16 mouse cellular contexts compared by ENCODE assay signal in the genomic region with DNA sequence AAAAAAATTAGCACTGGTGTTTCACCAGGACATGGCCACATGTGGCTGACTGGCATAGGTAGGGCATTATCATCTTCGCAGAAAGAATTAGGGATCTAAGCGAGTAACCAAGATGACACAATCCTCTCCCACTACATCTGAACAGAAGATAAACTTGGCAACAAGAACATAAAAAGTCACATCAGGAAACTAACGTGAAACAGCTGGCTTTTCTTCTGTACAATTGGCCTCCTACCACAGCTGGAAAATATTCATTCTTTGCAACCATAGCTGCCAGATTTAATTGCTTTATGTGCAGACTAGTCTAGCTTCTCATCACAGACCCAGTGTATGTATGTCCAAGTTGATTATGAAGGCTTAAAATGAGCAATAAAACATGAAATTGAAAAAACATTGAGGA.
A peak's percentile ranks its signal among the peaks of the same experiment; 100 is the strongest.
DNase-seq lines count a peak whose midpoint lies in the region; ATAC-seq and TF ChIP-seq lines count a peak whose summit lies in the region.
"Had no signal": no experiment of that assay in that cellular context is flagged by ENCODE, and none has a peak within 500 bp of the region (broad histone marks: within the 10 kb centered on the region; RNA-seq: fewer than 3 reads in every experiment).

No protein-coding gene starts in this region.

- H3K9me3 ChIP-seq in intestine, embryonic 15.5 days = no peaks in the 10 kb centered on the region
- no peaks in the 10 kb centered on the region for H3K9me3 ChIP-seq in intestine, postnatal 0 days (ENCODE audit: control insufficient read depth)
- H3K9me3 ChIP-seq in neural tube, embryonic 15.5 days (replicated peaks) = no peaks in the 10 kb centered on the region
- H3K9me3 ChIP-seq in stomach, embryonic 16.5 days (replicated peaks; ENCODE audit: control insufficient read depth, low read length) = no peaks in the 10 kb centered on the region
- H3K9me3 ChIP-seq: midbrain, embryonic 13.5 days; neural tube, embryonic 12.5 days had no signal

- intact Hi-C loops in gastrocnemius, postnatal 36 days (cut with DNase I) = no loop called here

- TF ChIP-seq CTCF in intestine, postnatal 0 days (IDR thresholded peaks at IDR 0.05; ENCODE audit: low read depth) = no peak

- peak; percentile 76 for ATAC-seq in intestine, embryonic 15.5 days
- ATAC-seq in intestine, postnatal 0 days = no peak
- peak; percentile 32; the same call in 1 of the 2 replicates for ATAC-seq in neural tube, embryonic 15.5 days (ENCODE audit: low FRiP score)
- ATAC-seq in stomach, embryonic 16.5 days (ENCODE audit: insufficient read depth, low FRiP score) = peak; percentile 76
- ATAC-seq: hindbrain, postnatal 0 days; midbrain, embryonic 13.5 days; Patski had no signal

- no peaks in the 10 kb centered on the region for H3K27me3 ChIP-seq in intestine, embryonic 15.5 days (replicated peaks)
- peaks cover 19% of the 10 kb centered on the region for H3K27me3 ChIP-seq in intestine, postnatal 0 days (replicated peaks; ENCODE audit: control insufficient read depth, insufficient read depth, low read length)
- no peaks in the 10 kb centered on the region for H3K27me3 ChIP-seq in neural tube, embryonic 15.5 days (replicated peaks)
- no peaks in the 10 kb centered on the region for H3K27me3 ChIP-seq in stomach, embryonic 16.5 days (ENCODE audit: control insufficient read depth, insufficient read depth, low read length)
- H3K27me3 ChIP-seq: CH12.LX; midbrain, embryonic 13.5 days; neural tube, embryonic 12.5 days; Patski had no signal

- no peak overlapping the region for H3K4me2 ChIP-seq in intestine, embryonic 15.5 days (replicated peaks)
- H3K4me2 ChIP-seq in intestine, postnatal 0 days (replicated peaks; ENCODE audit: low read depth) = no peak overlapping the region
- H3K4me2 ChIP-seq in neural tube, embryonic 15.5 days = no peak overlapping the region
- no peak overlapping the region for H3K4me2 ChIP-seq in stomach, embryonic 16.5 days (ENCODE audit: low read depth, low read length)
- H3K4me2 ChIP-seq: midbrain, embryonic 13.5 days; neural tube, embryonic 12.5 days had no signal

- no peak overlapping the region for H3K4me3 ChIP-seq in intestine, embryonic 15.5 days (replicated peaks)
- no peak overlapping the region for H3K4me3 ChIP-seq in intestine, postnatal 0 days (ENCODE audit: low read depth, low read length)
- no peak overlapping the region for H3K4me3 ChIP-seq in neural tube, embryonic 15.5 days (replicated peaks)
- H3K4me3 ChIP-seq in stomach, embryonic 16.5 days (replicated peaks; ENCODE audit: low read length) = no peak overlapping the region
- H3K4me3 ChIP-seq: layer of hippocampus, adult 2 months; midbrain, embryonic 13.5 days; neural tube, embryonic 12.5 days had no signal

- H3K27ac ChIP-seq in intestine, embryonic 15.5 days = no peak overlapping the region
- no peak overlapping the region for H3K27ac ChIP-seq in intestine, postnatal 0 days (ENCODE audit: low read depth, low read length)
- H3K27ac ChIP-seq in neural tube, embryonic 15.5 days (replicated peaks) = no peak overlapping the region
- peak overlapping the region; percentile 42; the same call in 1 of the 2 replicates for H3K27ac ChIP-seq in stomach, embryonic 16.5 days (ENCODE audit: low read length)
- H3K27ac ChIP-seq: hindbrain, postnatal 0 days; layer of hippocampus, adult 2 months; midbrain, embryonic 13.5 days; neural tube, embryonic 12.5 days had no signal

- H3K36me3 ChIP-seq in intestine, embryonic 15.5 days = 0 out of 2 replicates have a peak, but pooled peaks cover 3% of the 10 kb centered on the region
- peaks cover 6% of the 10 kb centered on the region; the same call in 1 of the 2 replicates for H3K36me3 ChIP-seq in intestine, postnatal 0 days (ENCODE audit: control insufficient read depth, insufficient read depth)
- H3K36me3 ChIP-seq in neural tube, embryonic 15.5 days = peaks cover 22% of the 10 kb centered on the region
- 0 out of 2 replicates have a peak, but pooled peaks cover 4% of the 10 kb centered on the region for H3K36me3 ChIP-seq in stomach, embryonic 16.5 days (ENCODE audit: control insufficient read depth, insufficient read depth, low read length)

- 58% methylated on average over 3 of the region's 3 CpGs for WGBS in intestine, embryonic 15.5 days
- WGBS in intestine, postnatal 0 days = 67% methylated on average over 3 of the region's 3 CpGs
- WGBS in neural tube, embryonic 15.5 days = 67% methylated on average over 3 of the region's 3 CpGs
- WGBS in stomach, embryonic 16.5 days = 51% methylated on average over 3 of the region's 3 CpGs

- 0 out of 2 replicates have a peak, but pooled peaks cover 2% of the 10 kb centered on the region for H3K4me1 ChIP-seq in intestine, embryonic 15.5 days (replicated peaks)
- H3K4me1 ChIP-seq in intestine, postnatal 0 days (replicated peaks; ENCODE audit: control insufficient read depth, insufficient read depth, low read length) = no peaks in the 10 kb centered on the region
- 0 out of 2 replicates have a peak, but pooled peaks cover 11% of the 10 kb centered on the region for H3K4me1 ChIP-seq in neural tube, embryonic 15.5 days
- no peaks in the 10 kb centered on the region for H3K4me1 ChIP-seq in stomach, embryonic 16.5 days (ENCODE audit: control insufficient read depth, insufficient read depth, low read length)
- H3K4me1 ChIP-seq: midbrain, embryonic 13.5 days; neural tube, embryonic 12.5 days had no signal

- H3K9ac ChIP-seq in intestine, embryonic 15.5 days = no peak overlapping the region
- no peak overlapping the region for H3K9ac ChIP-seq in intestine, postnatal 0 days (ENCODE audit: low read depth, low read length)
- no peak overlapping the region for H3K9ac ChIP-seq in neural tube, embryonic 15.5 days (replicated peaks)
- no peak overlapping the region for H3K9ac ChIP-seq in stomach, embryonic 16.5 days (ENCODE audit: low read length)
- H3K9ac ChIP-seq: midbrain, embryonic 13.5 days; neural tube, embryonic 12.5 days had no signal

- no peak for DNase-seq in neural tube, embryonic 10.5 days (ENCODE audit: extremely low spot score, low spot score)
- DNase-seq in hindlimb bud, embryonic 11.5 days (ENCODE audit: extremely low spot score, low read depth, low spot score) = peak; percentile 39
- no peak for DNase-seq in gastrocnemius, postnatal 36 days
- DNase-seq: cerebellum, postnatal 25 days; retina, postnatal 1 day; thymus, adult 18-20 months had no signal
